Mouse (Mus musculus): ENCODE results near the gene Myl6b.

DNA sequence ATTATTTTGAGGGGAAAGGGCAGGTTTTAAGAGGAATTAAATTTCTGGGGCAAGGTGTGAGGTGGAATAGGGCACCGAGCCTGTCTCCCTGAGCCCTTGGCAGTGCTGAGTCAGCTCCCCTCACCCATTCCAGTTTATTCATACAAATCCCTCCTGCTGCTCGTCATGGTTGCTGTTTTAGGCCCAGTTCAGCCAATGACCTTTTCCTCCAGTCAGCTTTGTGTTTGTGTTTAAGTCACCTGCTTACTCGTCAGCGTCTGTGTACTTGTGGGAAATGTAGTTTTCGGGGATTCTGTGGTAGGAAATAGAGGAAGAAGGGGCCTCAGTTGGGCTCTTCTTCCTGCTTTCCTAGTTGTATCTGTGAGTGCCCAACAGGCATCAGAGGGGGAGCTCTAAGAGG is 9.1 kb downstream of the Myl6b start:
- no peak for TF ChIP-seq CTCF (IDR thresholded peaks at IDR 0.05; ENCODE audit: extremely low read depth, insufficient read depth, insufficient read length, insufficient replicate concordance)
- TF ChIP-seq POLR2A (IDR thresholded peaks at IDR 0.05; ENCODE audit: low read depth, low read length) = no peak
